Mouse (Mus musculus) CD4-positive, CD25-positive, alpha-beta regulatory T cell (primary cell): ENCODE measurements around the gene Snrnp70. TPM values are rescaled to one million over a fixed set of nuclear protein-coding genes. Genes with fewer than 3 reads are reported as not detected.

ENCODE experiments used
- polyA plus RNA-seq: library from polyadenylated mRNA; unstranded; fragments of 100-300 nt; shearing (Covaris generic); gene quantifications from one replicate; pipeline ENCODE4 v1.2.1, GENCODE M21; 2017

The Snrnp70 gene
- 231 TPM for polyA plus RNA-seq

DNA sequence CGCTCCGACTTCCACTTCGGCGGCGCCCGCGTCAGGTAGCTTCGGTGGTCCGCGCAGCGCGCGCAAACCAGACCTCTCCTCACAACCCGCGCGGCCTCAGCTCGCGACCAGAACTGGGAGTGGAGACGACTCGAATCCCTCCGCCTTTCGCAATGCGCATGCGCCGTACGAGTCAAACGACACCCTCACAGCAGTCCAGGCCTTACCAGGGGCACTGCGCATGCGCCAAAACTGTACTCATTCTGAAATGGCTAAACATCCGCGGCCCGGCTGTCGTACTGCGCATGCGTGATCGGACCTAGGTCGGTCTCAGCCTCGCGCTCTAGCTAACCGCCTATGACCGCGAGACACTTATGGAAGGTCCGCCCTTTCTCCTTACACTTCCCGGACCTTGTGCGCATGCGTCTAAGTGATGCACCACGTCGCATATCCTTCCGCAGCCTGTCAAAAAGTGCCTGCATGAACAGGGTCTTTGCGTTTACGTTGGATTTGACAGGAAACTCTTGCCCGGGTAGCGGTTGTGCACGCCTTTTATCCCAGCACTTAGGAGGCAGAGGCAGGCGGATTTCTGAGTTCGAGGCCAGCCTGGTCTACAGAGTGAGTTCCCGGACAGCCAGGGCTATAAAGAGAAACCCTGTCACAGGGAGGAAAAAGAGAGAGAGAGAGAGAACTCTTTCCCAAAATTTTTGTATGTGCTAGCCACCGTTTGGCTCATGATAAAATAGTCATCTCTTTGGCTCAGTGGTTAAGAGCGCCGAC lies at the start of gene Snrnp70:
Snrnp70 (minus strand) TSS at position 165 of the 759 bp plus-strand sequence.

DNA sequence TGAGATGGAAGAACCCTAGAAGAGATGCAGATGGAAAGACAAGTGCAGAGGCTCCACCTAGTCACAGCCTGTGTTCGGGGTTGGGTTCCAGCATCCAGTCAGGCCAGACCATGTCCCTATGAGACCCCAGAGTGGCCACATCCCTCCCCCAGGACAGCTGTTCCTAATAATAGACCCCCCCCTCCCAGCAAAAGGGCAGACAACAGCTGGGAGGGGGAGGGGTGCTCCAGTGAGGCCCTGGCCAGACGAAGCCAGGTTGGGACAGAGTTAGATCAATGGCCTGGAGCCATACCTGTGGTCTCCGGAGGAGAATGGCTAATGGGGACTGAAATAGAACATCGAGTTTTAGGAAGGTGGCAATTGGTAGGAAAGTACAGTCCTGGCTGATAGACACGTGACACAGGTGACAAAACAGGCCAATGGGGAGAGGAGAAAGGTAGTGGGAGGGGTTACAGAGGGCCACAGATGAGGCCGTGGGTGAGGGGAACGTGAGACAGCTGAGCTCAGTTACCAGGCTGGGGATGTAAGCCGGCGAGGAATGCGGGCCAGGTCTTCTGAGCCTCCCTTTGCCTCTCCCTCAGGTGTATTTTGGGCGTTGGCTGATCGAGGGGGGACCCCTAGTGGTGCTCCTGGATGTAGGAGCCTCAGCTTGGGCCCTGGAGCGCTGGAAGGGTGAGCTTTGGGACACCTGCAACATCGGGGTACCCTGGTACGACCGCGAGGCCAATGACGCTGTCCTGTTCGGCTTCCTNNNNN lies 42.2 kb upstream of the Snrnp70 start, which contains the start of gene Ruvbl2:
Ruvbl2 (minus strand) TSS at position 576 of the 756 bp plus-strand sequence.

DNA sequence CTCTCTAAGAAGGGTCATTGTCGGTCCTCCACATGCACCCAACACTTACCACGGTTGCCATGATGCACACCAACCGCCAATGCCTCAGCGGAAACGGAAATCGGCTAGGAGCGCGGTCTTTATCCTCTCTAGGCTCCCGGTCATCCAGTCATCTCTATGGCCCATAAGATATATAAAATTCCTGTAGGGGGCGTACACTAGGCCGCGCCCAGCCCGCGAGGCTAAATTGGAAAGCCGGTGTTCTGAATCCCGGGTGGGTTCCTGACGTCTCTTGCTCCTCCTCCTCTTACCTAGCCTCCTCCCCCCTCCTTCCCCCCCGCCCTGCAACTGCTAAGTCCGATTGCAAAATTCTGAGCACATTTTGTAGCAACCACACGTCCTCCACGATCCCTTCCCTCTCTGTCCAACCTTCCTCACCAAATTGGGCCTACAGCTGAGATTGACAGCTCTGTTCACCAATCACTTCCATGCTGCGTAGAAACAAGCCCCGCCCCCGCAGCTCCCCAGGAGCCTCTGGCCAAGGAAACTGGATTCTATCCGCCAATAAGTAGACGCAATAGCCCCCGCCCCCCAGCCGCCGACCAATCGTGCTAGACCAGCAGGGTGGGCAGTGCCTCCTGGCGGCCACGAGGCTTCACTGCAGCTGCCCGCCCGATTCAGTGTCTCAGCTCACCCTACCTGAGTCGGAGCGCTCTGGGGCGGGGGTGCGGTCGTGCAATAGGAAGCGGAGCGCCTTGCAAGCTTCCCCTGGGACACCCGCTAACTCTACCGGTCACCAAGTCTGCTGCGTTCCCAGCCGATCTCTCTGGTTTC lies 38.9 kb upstream of the Snrnp70 start, which contains the start of gene Gys1:
Gys1 (plus strand) TSS at position 642 of the 813 bp plus-strand sequence.

DNA sequence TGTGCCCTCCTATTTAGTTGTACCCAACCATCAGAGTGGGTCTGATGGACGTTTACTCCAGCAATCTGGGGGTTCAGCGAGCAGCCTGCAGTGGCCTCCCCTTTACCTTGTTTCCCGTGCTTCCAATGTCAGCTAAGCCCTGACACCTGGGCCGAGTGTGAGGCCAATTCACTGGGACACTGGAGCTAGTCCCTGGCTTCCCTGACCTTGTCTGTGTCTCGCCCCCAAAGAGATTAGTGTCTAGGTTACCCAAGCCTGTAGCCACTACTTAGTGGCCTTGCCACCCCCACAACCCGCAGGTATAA lies 25.0 kb upstream of the Snrnp70 start, which contains the start of gene Lhb:
Lhb (plus strand) TSS at position 206 of the 305 bp plus-strand sequence.

DNA sequence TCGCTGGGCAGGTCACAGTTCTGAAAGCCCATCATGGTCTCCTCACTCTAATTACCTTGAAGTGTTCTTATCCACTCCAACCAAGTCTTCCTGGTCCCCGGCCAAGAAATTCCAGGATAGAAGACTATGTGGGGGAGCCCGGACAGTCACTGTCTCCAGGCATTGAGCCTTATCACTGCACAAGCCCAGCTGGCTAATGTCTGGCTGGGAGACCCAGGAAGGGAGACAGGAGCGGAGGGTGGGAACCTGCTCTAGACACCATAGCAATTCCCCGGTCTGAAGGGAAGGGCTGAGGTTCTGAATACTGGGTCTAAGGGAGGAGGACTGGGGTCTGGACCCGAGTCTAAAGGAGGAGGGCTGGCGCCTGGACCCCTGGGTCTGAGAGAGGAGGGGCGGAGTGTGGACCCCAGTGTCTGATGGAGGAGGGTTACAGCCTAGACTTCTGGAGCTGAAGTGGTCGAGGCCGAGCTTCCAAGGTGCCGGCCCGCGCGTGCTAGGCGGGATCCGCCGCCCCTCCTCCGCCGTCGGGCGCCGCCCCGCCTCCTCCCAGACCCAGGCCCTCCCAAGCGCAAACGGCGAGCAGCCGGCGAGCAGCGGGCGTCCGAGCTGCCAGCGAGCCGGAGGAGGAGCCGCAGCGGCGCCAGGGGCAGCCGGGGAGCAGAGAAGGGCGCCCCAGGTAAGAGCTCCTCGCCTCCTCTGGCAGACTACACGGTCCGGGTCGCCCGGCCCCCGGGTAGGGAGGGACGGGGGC lies 17.7 kb upstream of the Snrnp70 start, which contains the start of gene Ntf5:
Ntf5 (plus strand) TSS at position 583 of the 751 bp plus-strand sequence.

DNA sequence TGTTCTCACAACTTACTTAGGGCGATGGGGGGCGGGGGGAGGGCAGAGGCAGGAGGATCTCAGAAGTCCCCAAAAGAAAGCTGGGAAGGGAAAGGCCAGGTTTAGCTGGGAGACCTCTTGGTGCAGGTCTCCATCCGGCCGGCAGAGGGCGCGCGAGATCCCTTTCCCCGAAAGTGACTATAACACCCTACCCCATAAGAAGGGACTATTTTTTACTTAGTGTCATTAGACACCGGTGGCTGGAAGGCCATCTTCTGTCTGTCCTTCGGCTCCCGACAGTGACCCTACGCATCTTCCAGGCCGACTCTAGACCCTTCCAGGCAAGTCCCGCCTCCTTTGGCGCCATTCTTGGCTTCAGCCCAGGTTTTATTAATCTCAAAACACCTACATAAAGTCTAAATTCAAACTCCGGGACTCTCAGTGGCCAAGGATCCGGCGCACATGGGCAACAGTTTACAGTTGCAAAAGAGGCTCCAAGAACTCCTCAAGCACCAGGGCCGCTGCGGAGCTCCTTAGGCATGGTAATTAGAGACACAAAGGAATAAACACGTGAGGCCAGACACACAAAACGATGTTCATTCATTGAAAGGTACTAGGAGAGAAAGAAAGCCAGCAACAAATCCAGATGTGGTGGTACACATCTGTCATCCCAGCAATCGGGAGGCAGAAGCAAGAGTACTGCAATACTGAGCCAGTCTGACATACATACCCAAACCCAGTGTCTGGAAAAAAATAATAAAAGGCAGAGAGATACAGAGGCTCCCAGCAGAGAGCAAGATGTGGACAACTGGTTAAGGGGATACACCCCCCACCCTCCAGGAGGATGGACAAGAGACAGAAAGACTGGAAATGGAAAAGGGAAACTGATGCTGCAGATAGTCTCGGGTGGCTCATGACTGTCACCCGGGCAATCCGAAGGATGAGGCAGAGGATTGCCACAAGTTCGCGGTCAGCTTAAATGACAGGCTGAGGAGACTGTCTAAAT lies 9.8 kb upstream of the Snrnp70 start, which contains the start of gene Kcna7:
Kcna7 (plus strand) TSS at position 563 of the 985 bp plus-strand sequence.

DNA sequence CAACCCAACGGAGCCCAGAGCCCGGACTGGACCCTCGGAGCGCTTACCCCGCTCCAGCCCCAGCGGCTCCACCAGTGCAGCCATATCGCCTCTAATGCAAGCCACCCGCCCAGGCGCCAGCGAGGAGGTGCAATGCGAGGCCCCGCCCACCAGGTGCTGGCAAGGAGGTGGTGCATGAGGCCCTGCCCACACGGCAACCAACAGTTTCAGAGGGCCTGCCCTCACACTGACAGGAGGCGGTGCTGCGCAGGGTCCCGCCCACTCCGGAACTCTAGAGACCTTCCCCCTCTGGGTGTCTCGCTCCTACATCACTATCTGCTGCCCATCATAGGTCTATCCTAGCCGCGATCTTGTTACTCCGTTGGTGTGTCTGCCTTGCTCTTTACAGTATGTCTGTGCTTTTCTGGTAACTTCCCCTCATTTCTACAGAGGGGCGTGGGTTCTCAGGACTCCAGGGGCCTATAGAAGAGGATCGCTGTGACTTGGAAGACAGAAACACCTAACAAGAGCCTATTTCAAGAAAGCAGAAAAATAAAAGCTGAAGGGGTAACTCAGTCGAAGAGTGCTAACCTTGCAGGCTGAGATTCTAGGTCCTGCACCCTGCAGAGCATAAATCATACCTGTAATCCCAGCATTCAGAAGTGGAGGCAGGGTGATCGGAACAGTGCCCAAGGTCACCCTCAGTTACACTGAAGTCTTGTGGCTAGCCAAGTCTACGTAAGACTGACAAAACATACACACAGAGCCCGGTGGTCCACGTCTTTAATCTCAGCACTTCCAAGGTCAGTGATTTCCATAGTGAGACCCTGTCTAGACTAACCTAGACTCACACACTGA lies 24.8 kb downstream of the Snrnp70 start, which contains the start of gene Lin7b:
Lin7b (minus strand) TSS at position 109 of the 837 bp plus-strand sequence.

DNA sequence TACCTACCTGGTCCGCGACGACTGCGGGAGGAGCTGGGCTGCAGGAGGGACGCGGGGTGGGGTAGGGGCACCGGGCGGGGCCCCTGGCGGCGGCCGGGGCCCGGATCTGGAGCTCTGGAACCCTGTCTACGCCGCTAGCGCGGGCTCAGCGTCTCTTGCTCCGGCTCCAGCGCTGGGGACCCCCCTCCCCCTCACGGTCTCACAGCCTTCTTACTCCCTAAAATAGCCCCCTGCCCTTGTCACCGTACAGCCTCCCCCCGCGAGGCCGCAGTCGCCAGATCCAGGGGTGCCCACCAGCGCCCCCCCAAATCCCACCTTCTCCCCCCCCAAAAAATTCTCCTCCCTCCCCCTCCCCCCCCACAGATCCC lies 28.9 kb downstream of the Snrnp70 start, which contains the start of gene Ppfia3:
Ppfia3 (minus strand) TSS at position 368 of the 368 bp plus-strand sequence.

DNA sequence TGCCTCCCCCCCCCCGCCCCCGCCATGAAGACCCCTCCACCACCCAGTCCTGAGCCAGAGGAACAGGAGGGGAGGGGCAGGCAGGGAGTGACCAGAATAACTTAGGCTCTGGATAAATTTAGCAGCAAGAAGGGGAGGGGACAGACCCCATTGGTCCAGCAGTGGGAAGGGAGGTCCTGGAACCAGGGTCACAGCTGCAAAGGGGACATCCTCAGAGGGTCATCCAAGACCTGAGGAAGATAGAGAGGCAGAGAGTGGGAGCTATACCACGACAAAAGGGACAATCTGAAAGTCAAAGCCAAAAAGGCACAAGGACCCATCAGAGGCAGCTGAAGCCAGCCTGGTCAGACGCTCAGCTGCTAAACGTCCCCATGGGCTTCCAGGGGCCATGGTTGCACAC lies 60.5 kb downstream of the Snrnp70 start, which contains the start of gene Hrc:
Hrc (plus strand) TSS at position 235 of the 400 bp plus-strand sequence.

DNA sequence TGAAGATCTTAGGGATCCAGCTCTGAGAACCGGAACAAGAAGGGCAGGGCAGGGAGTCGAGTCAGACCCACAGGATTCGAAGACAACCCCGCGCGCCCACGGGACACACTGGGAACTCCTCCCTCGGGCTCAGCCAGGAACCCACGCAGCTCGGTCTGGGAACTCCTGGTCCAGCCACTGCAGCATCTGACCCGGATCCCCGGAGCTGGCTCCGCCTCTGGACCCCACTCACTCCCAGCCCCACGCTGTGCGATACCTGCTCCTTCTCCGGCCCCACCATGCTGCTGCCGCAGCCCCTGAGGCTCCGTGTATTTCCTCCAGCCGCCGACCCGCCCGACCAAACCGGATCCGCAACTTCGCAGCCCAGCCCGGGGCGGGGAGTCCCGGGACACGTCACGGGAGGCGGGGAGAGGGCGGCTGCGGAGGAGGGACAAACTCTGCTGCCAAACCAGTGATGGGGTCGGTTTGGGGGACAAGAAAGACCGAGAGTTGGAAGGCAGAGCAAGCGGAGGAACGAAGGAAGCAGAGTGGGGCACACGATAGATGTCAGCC lies 62.0 kb downstream of the Snrnp70 start, which contains the start of gene Trpm4:
Trpm4 (minus strand) TSS at position 350 of the 552 bp plus-strand sequence.

Other genes starting within 250 kb of the Snrnp70 start
- 59.4 TPM for gene Pih1d1, start 241.4 kb downstream of the Snrnp70 start, polyA plus RNA-seq
- gene Aldh16a1, start 241.2 kb downstream of the Snrnp70 start, polyA plus RNA-seq = 58.9 TPM
- 0.08 TPM for gene Slc17a7, start 231.8 kb downstream of the Snrnp70 start, polyA plus RNA-seq
- gene Gfy, start 216.2 kb downstream of the Snrnp70 start, polyA plus RNA-seq = not detected
- not detected for gene Pth2, start 214.7 kb downstream of the Snrnp70 start, polyA plus RNA-seq
- 0.07 TPM for gene Ccdc155, start 190.8 kb downstream of the Snrnp70 start, polyA plus RNA-seq
- 8.9 TPM for gene Dkkl1, start 183.6 kb downstream of the Snrnp70 start, polyA plus RNA-seq
- gene Tead2, start 180.0 kb downstream of the Snrnp70 start, polyA plus RNA-seq = 4.9 TPM
- 607 TPM for gene Cd37, start 156.6 kb downstream of the Snrnp70 start, polyA plus RNA-seq
- not detected for gene Slc6a16, start 154.7 kb downstream of the Snrnp70 start, polyA plus RNA-seq
- not detected for gene Slc6a21, start 118.2 kb downstream of the Snrnp70 start, polyA plus RNA-seq
- 15.0 TPM for gene Trpm4, start 62.0 kb downstream of the Snrnp70 start, polyA plus RNA-seq
- gene Hrc, start 60.5 kb downstream of the Snrnp70 start, polyA plus RNA-seq = not detected
- gene Ppfia3, start 28.7 kb downstream of the Snrnp70 start, polyA plus RNA-seq = 0.30 TPM
- not detected for gene Lin7b, start 25.2 kb downstream of the Snrnp70 start, polyA plus RNA-seq
- gene Kcna7, start 9.9 kb upstream of the Snrnp70 start, polyA plus RNA-seq = not detected
- gene Ntf5, start 18.0 kb upstream of the Snrnp70 start, polyA plus RNA-seq = 0.54 TPM
- gene Lhb, start 25.1 kb upstream of the Snrnp70 start, polyA plus RNA-seq = not detected
- gene Gys1, start 39.1 kb upstream of the Snrnp70 start, polyA plus RNA-seq = 13.9 TPM
- 74.6 TPM for gene Ruvbl2, start 42.4 kb upstream of the Snrnp70 start, polyA plus RNA-seq
- gene Ftl1, start 64.1 kb upstream of the Snrnp70 start, polyA plus RNA-seq = 2,110 TPM
- 289 TPM for gene Bax, start 71.2 kb upstream of the Snrnp70 start, polyA plus RNA-seq
- 2.7 TPM for gene Tulp2, start 86.1 kb upstream of the Snrnp70 start, polyA plus RNA-seq
- gene Gm45808, start 91.1 kb upstream of the Snrnp70 start, polyA plus RNA-seq = 0.35 TPM
- gene Dhdh, start 93.1 kb upstream of the Snrnp70 start, polyA plus RNA-seq = 0.89 TPM
- 226 TPM for gene Nucb1, start 114.7 kb upstream of the Snrnp70 start, polyA plus RNA-seq
- gene Ppp1r15a, start 130.5 kb upstream of the Snrnp70 start, polyA plus RNA-seq = 99.4 TPM
- 0.78 TPM for gene Plekha4, start 130.6 kb upstream of the Snrnp70 start, polyA plus RNA-seq
- 1.1 TPM for gene Hsd17b14, start 159.2 kb upstream of the Snrnp70 start, polyA plus RNA-seq
- 86.0 TPM for gene Bcat2, start 174.4 kb upstream of the Snrnp70 start, polyA plus RNA-seq
- gene Fgf21, start 219.7 kb upstream of the Snrnp70 start, polyA plus RNA-seq = not detected
- gene Fut1, start 221.5 kb upstream of the Snrnp70 start, polyA plus RNA-seq = not detected
- 0.14 TPM for gene Izumo1, start 226.1 kb upstream of the Snrnp70 start, polyA plus RNA-seq
- gene Rasip1, start 231.7 kb upstream of the Snrnp70 start, polyA plus RNA-seq = 6.5 TPM
- gene Mamstr, start 244.2 kb upstream of the Snrnp70 start, polyA plus RNA-seq = 1.7 TPM